In the genomic region with DNA sequence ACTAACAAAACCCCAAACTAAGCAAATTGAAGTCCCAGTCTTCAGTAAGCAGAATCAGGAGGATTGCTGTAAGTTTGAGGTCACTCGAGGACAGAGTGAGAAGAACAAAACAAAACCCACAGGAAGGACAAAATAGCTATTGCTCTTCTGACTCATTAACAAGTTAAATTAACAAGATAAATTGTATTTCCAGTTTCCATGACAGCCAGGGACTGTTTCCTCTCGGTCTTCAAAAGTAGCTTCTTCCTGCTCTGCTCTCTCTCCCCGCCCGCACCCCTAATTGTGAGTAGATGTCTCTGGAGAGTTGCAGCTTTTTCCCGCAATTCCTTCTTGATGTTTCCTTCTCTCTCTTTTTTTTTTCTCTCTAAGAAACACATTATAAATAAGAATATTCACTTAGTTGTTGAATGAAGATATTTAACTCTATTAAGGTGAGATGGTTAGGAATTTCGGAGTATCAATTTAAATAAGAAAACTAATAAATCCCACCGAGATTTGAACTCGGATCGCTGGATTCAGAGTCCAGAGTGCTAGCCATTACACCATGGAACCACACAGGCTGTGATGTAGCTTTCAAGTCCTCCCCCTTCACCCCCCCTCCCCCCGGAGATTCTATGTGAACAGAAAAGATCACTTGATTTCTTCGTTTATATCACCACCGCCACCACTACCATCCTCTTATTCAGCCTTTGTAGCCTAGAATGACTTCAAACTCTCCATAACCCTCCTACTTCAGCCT, we compare ENCODE assay signal across 9 mouse cellular contexts. TPM values are rescaled to one million over a fixed set of nuclear protein-coding genes. Genes with fewer than 3 reads are reported as not detected.
A peak's percentile ranks its signal among the peaks of the same experiment; 100 is the strongest.
DNase-seq lines count a peak whose midpoint lies in the region; ATAC-seq lines count a peak whose summit lies in the region.
"Had no signal": no experiment of that assay in that cellular context is flagged by ENCODE, and none has a peak within 500 bp of the region (broad histone marks: within the 10 kb centered on the region; RNA-seq: fewer than 3 reads in every experiment).

No protein-coding gene starts in this region.

- ATAC-seq in lung, embryonic 15.5 days (ENCODE audit: borderline replicate concordance, extremely low read depth, low FRiP score, low TSS enrichment) = no peak
- ATAC-seq in intestine, embryonic 15.5 days = peak; percentile 46; the same call in 1 of the 2 replicates

- 6% methylated on average over 12 of the region's 12 CpGs for WGBS in lung, embryonic 15.5 days
- 3% methylated on average over 12 of the region's 12 CpGs for WGBS in intestine, embryonic 15.5 days

- no peak for DNase-seq in lung, postnatal 25 days (ENCODE audit: low spot score)
- peak; percentile 79 for DNase-seq in embryo, embryonic 11 days
- peak; percentile 53 for DNase-seq in naive thymus-derived CD4-positive, alpha-beta T cell, adult 2 months (ENCODE audit: low read depth)
- no peak for DNase-seq in adipocyte (ENCODE audit: low spot score)
- no peak for DNase-seq in T-cell, adult 2 months (ENCODE audit: low spot score)
- no peak for DNase-seq in kidney, adult 8-10 months

- peaks cover 62% of the 10 kb centered on the region for H3K27me3 ChIP-seq in lung, embryonic 15.5 days
- peaks cover 52% of the 10 kb centered on the region for H3K27me3 ChIP-seq in intestine, embryonic 15.5 days (replicated peaks)

- peak overlapping the region; percentile 37 for H3K4me3 ChIP-seq in lung, embryonic 15.5 days
- peak overlapping the region; percentile 42 for H3K4me3 ChIP-seq in intestine, embryonic 15.5 days (replicated peaks)

- H3K27ac ChIP-seq in lung, embryonic 15.5 days = no peak overlapping the region
- H3K27ac ChIP-seq in intestine, embryonic 15.5 days = no peak overlapping the region

- H3K9ac ChIP-seq in lung, embryonic 15.5 days = no peak overlapping the region
- no peak overlapping the region for H3K9ac ChIP-seq in intestine, embryonic 15.5 days

- H3K9me3 ChIP-seq in lung, embryonic 15.5 days = no peaks in the 10 kb centered on the region
- no peaks in the 10 kb centered on the region for H3K9me3 ChIP-seq in intestine, embryonic 15.5 days

- H3K4me1 ChIP-seq in lung, embryonic 15.5 days = peaks cover 14% of the 10 kb centered on the region
- peaks cover 6% of the 10 kb centered on the region; the same call in 1 of the 2 replicates for H3K4me1 ChIP-seq in intestine, embryonic 15.5 days (replicated peaks)

- no peaks in the 10 kb centered on the region for H3K36me3 ChIP-seq in lung, embryonic 15.5 days
- no peaks in the 10 kb centered on the region for H3K36me3 ChIP-seq in intestine, embryonic 15.5 days

- peak overlapping the region; percentile 60 for H3K4me2 ChIP-seq in lung, embryonic 15.5 days
- H3K4me2 ChIP-seq in intestine, embryonic 15.5 days (replicated peaks) = peak overlapping the region; percentile 61

RNA-seq across cellular contexts. Expression of gene Prss16, which starts 13.3 kb away (rescaled TPM):
- polyA plus RNA-seq in lung, embryonic 15.5 days (2015; fragmentation: Nextera tagmentation; extraction: Ambion mirVana) = 11.2 and 36.4 TPM in 2 replicates
- polyA plus RNA-seq in intestine, embryonic 15.5 days (2015; fragmentation: Nextera tagmentation; extraction: Ambion mirVana) = 1.4 and 1.5 TPM in 2 replicates

RNA-seq across cellular contexts. Expression of gene Pom121l2, which starts 15.3 kb away (rescaled TPM):
- polyA plus RNA-seq in lung, embryonic 15.5 days (2015; fragmentation: Nextera tagmentation; extraction: Ambion mirVana) = 0.09 and 0.32 TPM in 2 replicates
- 0.06 TPM in 1 of 2 replicates, not detected in the other for polyA plus RNA-seq in intestine, embryonic 15.5 days (2015; fragmentation: Nextera tagmentation; extraction: Ambion mirVana)
- polyA plus RNA-seq: frontal cortex, adult 2 months had no signal

RNA-seq across cellular contexts. Expression of gene Hist1h2ah, which starts 39.1 kb away (rescaled TPM):
- polyA plus RNA-seq in lung, embryonic 15.5 days (2015; fragmentation: Nextera tagmentation; extraction: Ambion mirVana) = 8.1 and 8.2 TPM in 2 replicates
- polyA plus RNA-seq in intestine, embryonic 15.5 days (2015; fragmentation: Nextera tagmentation; extraction: Ambion mirVana) = 3.0 and 7.8 TPM in 2 replicates
- polyA plus RNA-seq: frontal cortex, adult 2 months had no signal

RNA-seq across cellular contexts. Expression of gene Hist1h2bk, which starts 39.4 kb away (rescaled TPM):
- 7.0 and 7.4 TPM in 2 replicates for polyA plus RNA-seq in lung, embryonic 15.5 days (2015; fragmentation: Nextera tagmentation; extraction: Ambion mirVana)
- polyA plus RNA-seq in intestine, embryonic 15.5 days (2015; fragmentation: Nextera tagmentation; extraction: Ambion mirVana) = 5.0 and 5.8 TPM in 2 replicates

RNA-seq across cellular contexts. Expression of gene Hist1h4i, which starts 44.9 kb away (rescaled TPM):
- 27.2 and 29.1 TPM in 2 replicates for polyA plus RNA-seq in lung, embryonic 15.5 days (2015; fragmentation: Nextera tagmentation; extraction: Ambion mirVana)
- 21.0 and 23.6 TPM in 2 replicates for polyA plus RNA-seq in intestine, embryonic 15.5 days (2015; fragmentation: Nextera tagmentation; extraction: Ambion mirVana)

Comparison
In these comparisons a context has a peak if more than half of its experiments do, and no peak if none do; other contexts are left out.
1. DNase-seq: peak in embryo, embryonic 11 days (single experiment) and naive thymus-derived CD4-positive, alpha-beta T cell, adult 2 months (single experiment); none in lung, postnatal 25 days (single experiment), adipocyte (single experiment), T-cell, adult 2 months (single experiment) and kidney, adult 8-10 months (0 of 2).